Mouse (Mus musculus) adrenal gland, adult 8-10 months (tissue): ENCODE measurements at regions not wholly inside any gene's neighbourhood (a gene's known extent, or its start where the extent isn't known, plus 50 kb on each side); places are given as distances from the start of the nearest gene placed in this dataset.

Experiments used
- DNase-seq: peaks from one replicate; pipeline ENCODE4 v3.0.0; 2022

DNA sequence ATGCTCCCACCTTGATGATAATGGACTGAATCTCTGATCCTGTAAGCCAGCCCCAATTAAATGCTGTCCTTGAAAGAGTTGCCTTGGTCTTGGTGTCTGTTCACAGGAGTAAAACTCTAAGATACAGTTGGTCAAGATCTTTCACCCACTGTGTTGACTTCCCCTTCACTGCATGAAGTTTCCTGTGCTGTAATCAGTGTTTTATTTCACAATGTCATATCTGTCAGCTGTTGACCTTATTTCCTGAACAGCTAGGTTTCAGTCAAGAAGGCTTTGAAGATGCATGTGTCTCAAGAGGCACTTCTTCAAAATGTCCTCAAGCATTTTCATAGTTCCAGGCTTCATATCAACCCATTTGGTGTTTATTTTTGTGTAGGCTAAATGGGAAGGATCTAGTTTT lies 597.3 kb upstream of the Fam92a start:
- no peak for DNase-seq

DNA sequence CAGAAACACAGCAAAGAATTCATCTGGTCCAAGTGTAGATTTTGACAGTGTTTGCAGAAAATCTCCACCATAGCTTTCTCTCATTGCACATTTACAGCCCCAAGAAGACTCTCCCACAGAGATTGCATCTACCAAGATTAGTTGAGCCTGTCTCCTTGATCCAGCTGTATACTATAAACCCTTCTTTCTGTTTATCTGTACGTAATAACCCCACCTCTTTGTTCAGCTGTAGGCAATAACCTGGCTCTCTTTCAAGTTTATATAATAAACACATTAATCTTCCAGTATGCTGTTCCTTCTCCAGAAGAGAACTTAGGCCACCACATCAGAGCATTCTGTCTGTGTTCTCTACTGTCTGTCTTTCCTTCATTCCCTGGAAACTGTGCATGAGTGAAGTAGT lies 594.9 kb upstream of the Fam92a start:
- DNase-seq, result no peak

GRCm38 (mm10) chr4:12750817-12751216 lies 579.0 kb upstream of the Fam92a start:
- DNase-seq, result no peak

DNA sequence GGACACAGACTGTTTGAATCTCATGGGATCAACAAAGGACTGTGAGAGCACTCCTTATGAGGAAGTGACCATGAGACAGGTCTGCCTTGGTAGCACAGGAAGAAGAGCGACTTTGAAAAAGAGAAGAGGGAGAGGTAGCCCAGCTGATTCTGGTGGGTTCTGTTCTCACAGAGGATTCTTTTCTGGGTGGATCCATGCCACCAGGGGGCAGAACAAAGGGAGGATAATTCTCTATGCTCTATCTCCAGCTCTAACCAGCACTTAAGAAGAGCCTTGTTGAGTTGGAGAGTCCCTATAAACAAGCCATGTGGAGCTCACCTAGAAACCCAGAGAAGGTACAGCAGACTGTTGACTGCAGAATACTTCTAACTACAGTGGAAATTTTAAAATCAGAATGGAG lies 578.1 kb upstream of the Fam92a start:
- no peak for DNase-seq

GRCm38 (mm10) chr4:12743714-12744327 lies 572.0 kb upstream of the Fam92a start:
- no peak for DNase-seq

GRCm38 (mm10) chr4:12736411-12736810 lies 564.6 kb upstream of the Fam92a start:
- no peak for DNase-seq

GRCm38 (mm10) chr4:12700189-12700588 lies 528.4 kb upstream of the Fam92a start:
- DNase-seq, result no peak

DNA sequence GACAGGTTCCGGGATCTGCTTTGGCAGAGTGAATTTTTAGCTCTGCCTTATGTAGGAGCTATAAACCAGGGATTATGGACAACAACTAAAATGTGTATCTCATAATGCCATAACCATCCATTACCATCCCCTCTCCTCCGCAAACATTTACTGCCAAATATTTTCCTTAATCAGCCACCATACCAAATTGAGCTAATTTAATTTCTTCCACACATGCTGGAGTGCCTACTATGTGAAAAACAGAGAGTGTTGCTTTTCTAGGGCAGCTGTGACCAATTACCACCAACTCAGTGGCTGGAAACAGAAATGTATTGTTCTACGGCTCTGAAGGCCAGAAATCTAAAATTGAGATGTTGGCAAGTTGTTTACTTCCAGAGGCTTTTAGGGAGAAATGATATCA lies 506.0 kb upstream of the Fam92a start:
- no peak for DNase-seq

- no peak for DNase-seq
Measured at GRCm38 (mm10) chr4:12671399-12671798, 499.6 kb upstream of the Fam92a start.

GRCm38 (mm10) chr4:12663176-12663575 lies 491.4 kb upstream of the Fam92a start:
- DNase-seq, result no peak

GRCm38 (mm10) chr4:12662683-12663082 lies 490.9 kb upstream of the Fam92a start:
- DNase-seq, result no peak

DNA sequence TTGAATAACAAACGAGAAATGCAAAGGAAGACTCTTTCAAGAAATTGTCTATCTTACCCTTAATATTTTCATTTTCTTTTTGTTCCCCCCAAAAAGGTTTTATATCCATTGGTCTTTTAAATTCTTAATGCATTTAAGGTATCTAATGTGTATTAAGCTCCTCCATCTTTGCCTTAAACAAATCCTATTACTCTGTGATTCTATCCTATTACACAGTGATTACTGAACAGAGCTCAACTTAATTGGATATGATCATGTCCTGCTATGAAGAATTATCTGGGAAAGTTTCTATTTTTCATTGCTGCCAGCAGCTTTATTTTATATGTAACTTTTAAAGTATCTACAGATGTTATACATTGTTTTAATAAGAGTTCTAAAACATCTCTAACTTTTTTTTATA lies 487.3 kb upstream of the Fam92a start:
- no peak for DNase-seq

DNA sequence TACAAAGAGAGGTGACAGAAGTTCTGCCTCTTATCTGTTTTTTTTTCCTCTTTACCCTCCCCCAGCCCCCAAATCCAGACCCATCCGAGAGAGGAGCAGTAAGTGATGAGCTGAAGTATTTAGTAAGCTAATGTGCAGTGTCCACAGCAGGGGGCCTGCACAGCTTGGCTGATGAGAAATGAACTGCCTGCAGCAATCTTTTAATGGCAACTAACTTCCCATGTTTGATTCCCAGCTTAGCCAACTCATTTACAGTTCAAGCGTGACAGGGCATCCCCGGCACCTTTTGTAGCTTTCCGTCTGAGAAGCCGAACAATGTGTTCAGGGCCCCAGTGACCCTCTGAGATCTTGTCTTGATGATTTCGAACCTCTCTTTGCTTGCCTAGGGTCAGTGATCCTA lies 486.8 kb upstream of the Fam92a start:
- DNase-seq, result no peak

DNA sequence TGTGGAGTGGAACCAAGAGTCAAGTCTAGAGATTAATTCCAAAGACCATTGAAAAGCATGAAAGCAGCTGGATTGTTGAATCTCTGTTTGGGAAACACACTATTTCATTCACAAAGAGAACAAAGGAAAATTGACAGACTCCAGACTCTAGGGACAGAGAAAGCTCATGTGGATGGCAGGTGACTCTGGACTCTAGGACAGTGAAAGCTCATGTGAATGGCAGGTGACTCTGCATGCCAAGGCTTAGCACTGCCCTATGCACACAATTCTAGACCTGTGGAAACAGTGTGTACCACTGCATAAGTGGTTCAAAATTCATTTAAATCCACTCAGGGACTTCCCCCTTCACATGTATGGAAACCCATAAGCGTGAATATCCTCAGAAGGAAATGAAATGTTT lies 486.0 kb upstream of the Fam92a start:
- DNase-seq, result no peak

GRCm38 (mm10) chr4:12656924-12657603 lies 485.2 kb upstream of the Fam92a start:
- no peak for DNase-seq

DNA sequence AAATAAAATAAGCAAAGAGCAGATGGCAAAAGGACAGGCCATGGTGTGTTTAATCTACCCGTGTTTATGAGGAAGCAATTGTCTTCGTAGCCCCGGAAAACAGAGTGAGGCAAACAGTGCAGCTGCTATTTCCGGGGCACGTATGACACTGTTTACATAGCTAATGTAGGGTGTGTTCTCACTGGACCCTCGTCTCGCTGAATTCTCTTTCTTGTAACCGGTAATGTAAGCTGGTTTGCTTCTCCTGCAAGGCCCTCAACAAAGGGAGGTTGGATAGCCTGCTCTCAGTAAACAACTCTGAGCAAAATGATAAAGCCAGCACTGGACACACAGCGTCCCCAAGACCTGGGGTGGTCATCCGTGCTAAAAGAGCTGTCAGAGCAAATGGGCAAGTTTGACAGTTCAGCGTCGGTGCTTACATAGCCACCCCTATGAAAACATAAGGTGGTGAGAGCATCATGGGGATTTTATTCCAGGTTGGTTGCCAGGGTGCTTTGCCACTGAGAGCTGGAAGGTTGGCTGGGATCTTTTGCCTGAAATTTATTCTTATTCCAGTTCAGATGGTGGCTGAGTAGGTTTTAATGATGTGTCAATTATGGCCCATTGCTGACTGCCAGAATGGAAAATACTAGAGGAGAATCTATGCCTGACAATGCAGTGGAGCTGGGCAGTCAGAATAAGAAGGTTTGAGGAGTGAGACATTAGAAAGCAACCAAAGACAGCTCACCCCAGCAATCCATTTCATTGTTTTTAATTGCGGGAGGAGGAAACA lies 483.8 kb upstream of the Fam92a start:
- DNase-seq, result no peak

- no peak for DNase-seq
Measured at GRCm38 (mm10) chr4:12654568-12655456, 483.0 kb upstream of the Fam92a start.

DNA sequence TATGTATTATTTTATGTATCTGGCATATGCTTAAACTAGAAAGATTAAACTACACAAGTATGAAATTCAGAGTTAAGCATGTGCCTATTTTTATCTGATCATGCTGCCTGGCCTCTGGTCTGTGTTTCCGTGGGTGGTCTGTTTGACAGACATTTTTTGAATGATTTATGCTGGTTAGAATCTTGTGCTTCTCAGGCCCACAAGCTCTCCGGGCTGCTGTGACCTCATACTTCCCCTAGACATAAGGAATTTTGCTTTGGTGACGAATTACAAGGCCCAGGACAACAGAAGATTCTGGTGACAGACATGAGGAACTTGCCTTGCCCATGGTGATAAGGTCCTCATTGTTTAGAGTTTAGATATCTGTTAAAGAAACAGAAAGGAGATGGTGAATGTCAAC lies 475.9 kb upstream of the Fam92a start:
- DNase-seq, result no peak

GRCm38 (mm10) chr4:12642525-12642928 lies 470.7 kb upstream of the Fam92a start:
- no peak for DNase-seq

DNA sequence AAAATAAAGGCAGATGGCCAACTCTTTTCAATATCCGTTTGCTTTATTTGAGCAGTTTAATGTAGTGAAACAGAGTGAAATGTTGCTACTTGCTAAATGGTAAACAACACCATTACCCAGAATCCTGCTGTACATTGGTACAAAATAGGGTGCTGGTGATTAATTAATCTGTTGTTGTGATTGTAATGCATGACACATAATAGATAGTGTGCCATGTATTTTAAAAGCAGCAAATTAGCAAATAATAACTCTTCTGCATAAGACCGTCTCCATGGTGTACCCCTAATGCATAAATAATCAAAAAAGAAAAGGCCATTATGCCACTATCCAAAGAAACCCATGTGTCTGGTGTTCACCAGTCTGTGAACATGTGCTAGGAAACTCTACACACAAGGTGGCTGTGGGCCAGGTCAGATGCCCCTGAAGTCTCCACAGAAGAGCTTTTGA lies 457.6 kb upstream of the Fam92a start:
- no peak for DNase-seq

DNA sequence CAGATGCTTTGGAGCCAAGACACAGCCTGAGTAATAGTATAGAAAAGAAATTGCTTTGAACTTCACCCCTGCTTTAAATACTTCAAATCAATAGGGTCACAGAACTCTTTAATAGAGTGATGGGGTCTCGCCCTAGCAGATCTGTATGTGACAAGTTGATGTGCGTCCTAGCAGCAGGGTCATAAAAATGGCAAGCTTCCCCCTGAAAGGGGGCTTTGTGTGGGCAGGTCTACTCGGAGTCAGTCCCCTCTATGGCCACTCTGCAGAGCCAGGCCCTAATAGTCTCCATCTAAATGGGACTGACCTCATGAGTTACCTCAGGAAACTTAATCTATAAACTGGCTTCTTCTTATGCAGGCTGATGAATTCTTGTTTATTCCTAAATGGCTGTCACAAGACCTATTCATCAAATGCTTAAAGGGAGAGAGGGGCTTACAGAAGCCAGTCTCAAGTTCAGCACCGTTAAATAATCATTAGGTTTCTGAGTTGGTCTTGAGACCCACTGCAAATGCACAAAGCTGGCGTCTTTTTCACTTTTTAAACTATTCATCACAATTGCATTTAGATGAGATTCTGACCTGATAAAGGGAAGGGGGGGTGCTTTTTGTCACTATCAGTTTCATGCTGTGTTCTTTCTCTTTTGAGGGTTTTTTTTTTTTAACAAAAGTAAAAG lies 457.0 kb upstream of the Fam92a start:
- no peak for DNase-seq
